Mouse (Mus musculus) hindbrain, embryonic 11.5 days (tissue): ENCODE data around the gene Ptprc. TPM values are rescaled to one million over a fixed set of nuclear protein-coding genes. Genes with fewer than 3 reads are reported as not detected.

ENCODE experiments used
- ATAC-seq: fragments of 200-750 bp; cut with Nextera tagmentation; 2 replicates; pipeline ENCODE4 v1.8.0; 2017; ENCODE audit warnings: mild to moderate bottlenecking, moderate TSS enrichment, moderate library complexity; ENCODE audit not compliant: low FRiP score
- DNase-seq: peaks from one replicate; pipeline ENCODE4 v3.0.0-alpha.2; 2015; ENCODE audit warnings: low spot score
- H3K27ac ChIP-seq: fragments of 300-500 bp; sonication (generic); 2 replicates; pipeline ENCODE4 v1.5.1; 2014; ENCODE audit warnings: mild to moderate bottlenecking, low read depth, low read length
- H3K27me3 ChIP-seq: fragments of 300-500 bp; sonication (generic); 2 replicates; pipeline ENCODE4 v1.6.1; 2014; ENCODE audit warnings: mild to moderate bottlenecking, low read length, moderate library complexity, mixed read lengths; ENCODE audit not compliant: control insufficient read depth, insufficient read depth
- H3K36me3 ChIP-seq: fragments of 300-500 bp; sonication (generic); 2 replicates; pipeline ENCODE4 v1.6.1; 2014; ENCODE audit warnings: mild to moderate bottlenecking, low read length, moderate library complexity, mixed read lengths; ENCODE audit not compliant: control insufficient read depth, insufficient read depth
- H3K4me1 ChIP-seq: fragments of 300-500 bp; sonication (generic); replicated peaks from 2 replicates; pipeline ENCODE4 v1.6.1; 2014; ENCODE audit warnings: low read length, mixed read lengths; ENCODE audit not compliant: control insufficient read depth, insufficient read depth
- H3K4me2 ChIP-seq: fragments of 300-500 bp; sonication (generic); replicated peaks from 2 replicates; pipeline ENCODE4 v1.6.1; 2014; ENCODE audit warnings: mild to moderate bottlenecking, low read depth, low read length
- H3K4me3 ChIP-seq: fragments of 300-500 bp; sonication (generic); 2 replicates; pipeline ENCODE4 v1.5.1; 2014; ENCODE audit warnings: low read depth, low read length
- H3K9ac ChIP-seq: fragments of 300-500 bp; sonication (generic); 2 replicates; pipeline ENCODE4 v1.6.1; 2014; ENCODE audit warnings: low read depth, low read length
- H3K9me3 ChIP-seq: fragments of 300-500 bp; sonication (generic); 2 replicates; pipeline ENCODE4 v1.6.1; 2016; ENCODE audit warnings: low read length; ENCODE audit not compliant: control insufficient read depth
- WGBS: fragments of 180-500 bp; shearing (Covaris S2); extraction: QIAGEN DNeasy Blood & Tissue Kit; methylation state at CpG from one replicate; pipeline ENCODE4 v1.1.7; 2014; 5-methylcytosine and 5-hydroxymethylcytosine counted together
- polyA plus RNA-seq: library from polyadenylated mRNA; unstranded; fragments of >200 nt; fragmentation: Nextera tagmentation; extraction: Ambion mirVana; gene quantifications from 2 replicates; pipeline ENCODE4 v1.2.1, GENCODE M21; 2014

The Ptprc gene
- polyA plus RNA-seq, 1 experiment from 2014 or later = 2.2 TPM

DNA sequence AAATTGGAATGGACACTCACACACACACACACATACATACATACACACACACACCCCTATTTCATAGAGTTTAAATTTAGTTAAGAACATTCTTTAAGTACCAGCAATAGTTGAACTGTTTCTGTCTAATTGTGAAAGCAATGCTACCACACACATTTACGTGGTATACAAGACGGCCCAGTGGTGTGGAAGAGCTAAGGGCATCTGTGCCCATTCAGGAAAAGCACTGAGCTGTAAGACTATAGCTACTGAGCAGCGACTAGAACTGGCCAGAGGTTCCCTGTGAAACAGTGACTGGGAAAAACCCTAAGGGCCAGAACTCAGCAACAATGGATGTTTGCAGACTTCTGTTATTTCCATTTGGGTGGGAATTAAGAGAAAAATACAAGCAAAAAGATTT, 17.3 kb downstream of the Ptprc start:
- Histone ChIP-seq H3K4me2 (no peak overlapping the region), H3K9me3 (no peaks in the 10 kb centered on the region), H3K4me1 (no peaks in the 10 kb centered on the region), H3K27ac (no peak overlapping the region), H3K9ac (no peak overlapping the region), H3K27me3 (no peaks in the 10 kb centered on the region), H3K36me3 (no peaks in the 10 kb centered on the region), H3K4me3 (no peak overlapping the region)
- DNase-seq = peak; percentile 17
- 39% methylated on average over 3 of the region's 3 CpGs for WGBS
- no peak for ATAC-seq

DNA sequence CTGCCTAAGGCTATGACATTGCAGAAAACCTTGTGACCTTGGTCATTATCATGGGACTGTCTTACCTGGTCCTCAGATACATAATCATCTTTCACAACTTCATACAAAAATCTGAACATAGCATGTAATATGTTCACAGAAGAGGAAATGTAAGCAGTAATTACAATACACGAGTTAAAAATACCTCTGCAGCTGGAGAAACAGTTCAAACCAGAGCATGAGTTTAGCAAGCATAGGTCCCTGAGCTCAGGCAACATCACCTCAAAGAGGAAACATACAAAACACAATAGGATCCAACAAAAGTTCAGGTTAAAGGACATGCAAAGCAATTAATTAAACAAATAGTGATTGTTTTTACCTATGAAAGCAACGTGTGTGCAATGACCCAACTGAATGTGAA, 17.8 kb downstream of the Ptprc start:
- 67% methylated on average over 2 of the region's 2 CpGs for WGBS
- no peaks in the 10 kb centered on the region for H3K27me3 ChIP-seq
- H3K27ac ChIP-seq = no peak overlapping the region
- no peak for ATAC-seq
- no peaks in the 10 kb centered on the region for H3K4me1 ChIP-seq
- H3K4me3 ChIP-seq = no peak overlapping the region
- H3K9ac ChIP-seq = no peak overlapping the region
- H3K9me3 ChIP-seq = no peaks in the 10 kb centered on the region
- DNase-seq = no peak
- no peak overlapping the region for H3K4me2 ChIP-seq
- no peaks in the 10 kb centered on the region for H3K36me3 ChIP-seq

DNA sequence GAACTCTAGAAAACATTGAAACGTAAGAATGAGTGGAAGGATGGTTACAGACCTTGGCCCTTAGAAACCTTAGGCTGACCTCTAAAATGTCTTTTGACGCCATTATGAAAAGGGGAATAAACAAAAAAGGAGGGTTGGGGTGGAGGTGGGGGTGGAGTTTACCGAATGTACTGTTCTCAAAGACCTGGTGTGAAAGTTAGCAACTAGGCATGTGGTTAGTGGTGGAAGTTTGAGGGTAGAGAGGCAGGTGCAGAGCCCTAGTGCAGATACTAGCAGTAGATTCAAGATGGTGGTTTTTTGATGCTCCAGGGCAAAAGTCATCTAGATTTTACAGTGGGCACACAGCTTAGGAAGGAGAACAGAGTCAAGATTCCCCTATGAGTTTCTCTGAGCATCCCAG, 18.5 kb downstream of the Ptprc start:
- Histone ChIP-seq H3K4me2 (no peak overlapping the region), H3K27me3 (no peaks in the 10 kb centered on the region), H3K4me3 (no peak overlapping the region), H3K9ac (no peak overlapping the region), H3K9me3 (no peaks in the 10 kb centered on the region), H3K4me1 (no peaks in the 10 kb centered on the region), H3K36me3 (no peaks in the 10 kb centered on the region), H3K27ac (no peak overlapping the region)
- DNase-seq (no peak), ATAC-seq (no peak)
- WGBS = 89% methylated on average over 3 of the region's 3 CpGs

DNA sequence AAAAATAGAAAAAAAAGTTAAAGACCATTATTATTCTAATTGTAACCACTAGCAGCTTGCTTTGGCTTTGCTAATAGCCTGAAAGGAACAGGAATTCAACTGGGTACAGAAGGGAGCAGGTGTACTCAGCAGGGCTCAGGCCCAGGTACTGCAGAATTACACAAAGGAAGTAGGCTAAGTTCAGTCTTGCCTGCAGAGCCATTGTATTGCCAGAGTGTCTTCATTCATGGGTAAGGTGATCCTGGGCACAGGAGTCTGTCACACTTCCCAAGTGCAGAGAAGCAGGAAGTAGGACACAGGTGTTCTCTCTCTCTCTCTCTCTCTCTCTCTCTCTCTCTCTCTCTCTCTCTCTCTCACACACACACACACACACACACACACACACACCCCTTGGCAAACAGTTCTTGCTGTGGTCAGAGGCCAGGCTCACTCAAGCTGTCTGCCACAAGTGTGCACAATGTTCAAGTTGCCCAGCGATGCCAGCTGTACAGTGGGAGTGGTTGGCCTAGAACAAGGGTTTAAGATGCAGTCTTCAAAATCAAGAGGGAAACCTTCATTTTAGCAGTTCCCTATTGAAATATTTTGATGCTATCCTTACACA, 21.2 kb downstream of the Ptprc start:
- no peak overlapping the region for H3K4me3 ChIP-seq
- H3K9me3 ChIP-seq = no peaks in the 10 kb centered on the region
- H3K36me3 ChIP-seq = no peaks in the 10 kb centered on the region
- WGBS = 75% methylated on average over 1 of the region's 1 CpGs
- H3K27me3 ChIP-seq = no peaks in the 10 kb centered on the region
- no peak overlapping the region for H3K27ac ChIP-seq
- no peak overlapping the region for H3K9ac ChIP-seq
- H3K4me1 ChIP-seq = no peaks in the 10 kb centered on the region
- H3K4me2 ChIP-seq = no peak overlapping the region
- DNase-seq (no peak), ATAC-seq (no peak)

DNA sequence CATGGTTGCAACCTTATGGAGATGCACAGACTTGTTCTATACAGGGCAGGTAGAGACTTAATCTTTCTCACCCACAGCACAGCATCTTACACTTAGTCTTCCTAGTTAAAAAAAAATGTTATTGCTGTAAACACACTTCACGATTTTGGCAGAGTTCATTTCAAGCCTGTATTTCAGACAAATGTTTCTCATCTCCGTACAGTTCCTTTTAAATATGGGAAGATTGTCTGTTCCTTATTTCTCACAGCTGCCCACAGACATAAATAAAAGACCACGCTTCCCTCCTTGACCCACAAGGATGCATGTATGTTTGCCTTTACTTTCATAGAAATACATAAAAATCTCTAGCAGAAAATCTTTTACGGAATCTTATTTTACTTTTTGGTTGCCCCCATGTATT, 22.4 kb downstream of the Ptprc start:
- Histone ChIP-seq H3K4me1 (no peaks in the 10 kb centered on the region), H3K9ac (no peak overlapping the region), H3K4me3 (no peak overlapping the region), H3K27me3 (no peaks in the 10 kb centered on the region), H3K4me2 (no peak overlapping the region), H3K9me3 (no peaks in the 10 kb centered on the region), H3K27ac (no peak overlapping the region), H3K36me3 (no peaks in the 10 kb centered on the region)
- ATAC-seq = no peak
- no peak for DNase-seq
- 90% methylated on average over 4 of the region's 4 CpGs for WGBS

DNA sequence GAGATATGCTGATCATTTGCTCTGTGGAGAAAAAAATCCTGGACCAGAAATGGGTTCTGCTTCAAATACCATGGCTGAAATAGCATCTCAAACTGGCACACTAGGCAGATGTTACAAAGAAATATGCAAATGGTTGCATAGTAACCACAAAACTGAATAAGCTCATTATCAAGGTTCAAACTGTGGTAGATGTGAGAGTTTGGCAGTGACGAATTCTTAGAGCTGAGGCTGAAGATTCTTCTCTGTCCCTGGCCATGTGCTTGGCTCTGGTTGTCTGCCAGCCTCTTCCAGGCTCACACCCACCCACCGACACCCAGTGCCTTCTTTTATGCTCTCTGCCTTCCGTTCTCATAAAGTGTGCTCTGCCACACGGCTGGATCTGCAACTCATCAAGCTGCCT, 26.7 kb downstream of the Ptprc start:
- H3K4me1 ChIP-seq = no peaks in the 10 kb centered on the region
- no peaks in the 10 kb centered on the region for H3K36me3 ChIP-seq
- H3K27ac ChIP-seq = no peak overlapping the region
- ATAC-seq = no peak
- H3K27me3 ChIP-seq = no peaks in the 10 kb centered on the region
- no peak overlapping the region for H3K4me2 ChIP-seq
- H3K9me3 ChIP-seq = no peaks in the 10 kb centered on the region
- DNase-seq = no peak
- no peak overlapping the region for H3K9ac ChIP-seq
- H3K4me3 ChIP-seq = no peak overlapping the region
- 66% methylated on average over 4 of the region's 4 CpGs for WGBS

DNA sequence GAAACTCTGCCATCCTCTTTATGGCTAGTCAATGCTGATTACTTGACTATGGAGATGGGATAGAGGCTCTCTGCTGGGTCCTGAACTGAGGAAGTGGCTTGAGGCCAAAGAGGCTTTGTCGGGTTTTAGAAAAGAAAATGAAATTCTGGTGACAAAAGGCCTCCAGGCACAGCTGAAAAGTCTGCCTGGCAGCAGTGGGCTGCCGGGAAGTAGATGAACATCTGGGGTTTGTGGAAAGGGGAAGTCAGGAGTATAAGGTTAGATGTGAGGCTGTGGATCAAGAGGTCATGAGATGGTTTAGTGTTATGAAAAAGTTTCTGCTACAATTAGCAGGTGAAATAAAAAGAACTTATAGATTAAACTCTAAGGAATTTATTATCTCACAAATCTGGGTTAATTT, 29.9 kb downstream of the Ptprc start:
- DNase-seq (no peak), ATAC-seq (no peak)
- H3K4me2 ChIP-seq = no peak overlapping the region
- H3K4me1 ChIP-seq = no peaks in the 10 kb centered on the region
- no peak overlapping the region for H3K27ac ChIP-seq
- H3K36me3 ChIP-seq = no peaks in the 10 kb centered on the region
- H3K4me3 ChIP-seq = no peak overlapping the region
- no peaks in the 10 kb centered on the region for H3K9me3 ChIP-seq
- WGBS = 46% methylated on average over 2 of the region's 2 CpGs
- H3K9ac ChIP-seq = no peak overlapping the region
- H3K27me3 ChIP-seq = no peaks in the 10 kb centered on the region

DNA sequence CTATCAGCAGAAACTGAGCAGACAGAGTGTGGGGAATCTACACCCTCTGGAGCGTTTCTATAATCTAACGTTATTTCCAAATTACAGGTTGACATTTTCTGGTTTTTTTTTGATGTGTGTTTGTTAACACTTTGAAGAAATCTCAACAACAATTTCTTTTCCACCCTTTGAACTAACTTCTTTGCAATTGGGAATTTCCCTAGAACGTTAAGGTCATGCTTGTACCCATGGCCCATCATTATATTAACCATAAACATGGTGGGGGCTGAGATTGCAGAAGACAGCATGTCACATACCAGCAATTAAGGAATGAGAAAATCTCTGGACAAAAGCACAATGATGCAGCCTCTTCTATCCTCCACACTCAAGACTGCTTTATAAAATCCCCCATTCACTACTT, 30.4 kb downstream of the Ptprc start:
- Histone ChIP-seq H3K9me3 (no peaks in the 10 kb centered on the region), H3K27ac (no peak overlapping the region), H3K9ac (no peak overlapping the region), H3K27me3 (no peaks in the 10 kb centered on the region), H3K4me3 (no peak overlapping the region), H3K4me2 (no peak overlapping the region), H3K36me3 (no peaks in the 10 kb centered on the region), H3K4me1 (no peaks in the 10 kb centered on the region)
- DNase-seq (no peak), ATAC-seq (no peak)
- 86% methylated on average over 3 of the region's 3 CpGs for WGBS

DNA sequence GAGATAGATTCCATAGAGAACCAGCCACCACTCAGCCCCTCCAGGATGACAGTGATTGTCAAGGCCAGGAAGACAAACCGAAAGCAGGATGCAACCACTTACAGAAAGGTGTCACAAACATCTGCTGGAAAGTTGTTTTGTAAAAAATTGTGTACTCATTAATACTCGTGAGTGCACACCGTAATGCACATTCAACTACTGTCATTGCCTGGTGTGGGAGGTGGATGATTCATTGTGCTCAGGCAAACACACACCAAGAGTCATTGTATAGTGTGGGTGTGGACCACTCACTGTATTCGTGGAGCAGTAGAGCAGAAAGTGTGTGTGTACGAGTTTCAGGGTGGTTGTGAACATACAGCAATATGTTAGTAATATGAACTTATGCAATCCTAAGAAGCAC, 31.1 kb downstream of the Ptprc start:
- Histone ChIP-seq H3K36me3 (no peaks in the 10 kb centered on the region), H3K27ac (no peak overlapping the region), H3K4me2 (no peak overlapping the region), H3K9ac (no peak overlapping the region), H3K4me1 (no peaks in the 10 kb centered on the region), H3K27me3 (no peaks in the 10 kb centered on the region), H3K4me3 (no peak overlapping the region), H3K9me3 (no peaks in the 10 kb centered on the region)
- WGBS = 86% methylated on average over 5 of the region's 5 CpGs
- DNase-seq (no peak), ATAC-seq (no peak)
